Mouse (Mus musculus) lung, postnatal 0 days (tissue): ENCODE results near the gene Rasa2. TPM values are rescaled to one million over a fixed set of nuclear protein-coding genes. Genes with fewer than 3 reads are reported as not detected.

ENCODE experiments used
- ATAC-seq: fragments of 200-750 bp; cut with Nextera tagmentation; 2 replicates; pipeline ENCODE4 v1.8.0; 2017; ENCODE audit warnings: moderate library complexity
- DNase-seq: peaks from one replicate; pipeline ENCODE4 v3.0.0-alpha.2; 2016; ENCODE audit warnings: low spot score
- H3K27ac ChIP-seq: fragments of 300-500 bp; sonication (generic); 2 replicates; pipeline ENCODE4 v1.5.1; 2014; ENCODE audit warnings: antibody characterized with exemption, mild to moderate bottlenecking, low read length, mixed read lengths
- H3K27me3 ChIP-seq: fragments of 300-500 bp; sonication (generic); replicated peaks from 2 replicates; pipeline ENCODE4 v1.6.1; 2014; ENCODE audit warnings: low read length, mixed read lengths; ENCODE audit not compliant: insufficient read depth
- H3K36me3 ChIP-seq: fragments of 300-500 bp; sonication (generic); 2 replicates; pipeline ENCODE4 v1.6.1; 2014; ENCODE audit warnings: low read length, mixed read lengths; ENCODE audit not compliant: insufficient read depth
- H3K4me1 ChIP-seq: fragments of 300-500 bp; sonication (generic); 2 replicates; pipeline ENCODE4 v1.6.1; 2014; ENCODE audit warnings: antibody characterized with exemption, low read depth, low read length, mixed read lengths; ENCODE audit not compliant: insufficient read depth
- H3K4me2 ChIP-seq: fragments of 300-500 bp; sonication (generic); replicated peaks from 2 replicates; pipeline ENCODE4 v1.6.1; 2014; ENCODE audit warnings: low read depth, mild to moderate bottlenecking, low read length, moderate library complexity, mixed read lengths
- H3K4me3 ChIP-seq: fragments of 300-500 bp; sonication (generic); 2 replicates; pipeline ENCODE4 v1.5.1; 2014; ENCODE audit warnings: low read depth, low read length
- H3K9ac ChIP-seq: fragments of 300-500 bp; sonication (generic); replicated peaks from 2 replicates; pipeline ENCODE4 v1.6.1; 2014; ENCODE audit warnings: low read depth, mild to moderate bottlenecking
- H3K9me3 ChIP-seq: fragments of 300-500 bp; sonication (generic); 2 replicates; pipeline ENCODE4 v1.6.1; 2016; ENCODE audit warnings: low read length, mixed read lengths
- CTCF ChIP-seq: IDR thresholded peaks from 2 replicates; pipeline ENCODE4 v1.5.1; 2016; ENCODE audit warnings: antibody characterized with exemption, mild to moderate bottlenecking
- EP300 ChIP-seq: IDR thresholded peaks from 2 replicates; pipeline ENCODE4 v1.6.1; 2016; ENCODE audit warnings: antibody characterized with exemption, mild to moderate bottlenecking, control low read depth
- WGBS: fragments of 180-500 bp; shearing (Covaris S2); extraction: QIAGEN DNeasy Blood & Tissue Kit; methylation state at CpG from one replicate; pipeline ENCODE4 v1.1.7; 2014; 5-methylcytosine and 5-hydroxymethylcytosine counted together
- polyA plus RNA-seq: library from polyadenylated mRNA; unstranded; fragments of >200 nt; fragmentation: Nextera tagmentation; extraction: Ambion mirVana; gene quantifications from 2 replicates; pipeline ENCODE4 v1.2.1, GENCODE M21; 2015

Rasa2 gene
- polyA plus RNA-seq, 1 experiment from 2014 or later = 12.3 TPM

DNA sequence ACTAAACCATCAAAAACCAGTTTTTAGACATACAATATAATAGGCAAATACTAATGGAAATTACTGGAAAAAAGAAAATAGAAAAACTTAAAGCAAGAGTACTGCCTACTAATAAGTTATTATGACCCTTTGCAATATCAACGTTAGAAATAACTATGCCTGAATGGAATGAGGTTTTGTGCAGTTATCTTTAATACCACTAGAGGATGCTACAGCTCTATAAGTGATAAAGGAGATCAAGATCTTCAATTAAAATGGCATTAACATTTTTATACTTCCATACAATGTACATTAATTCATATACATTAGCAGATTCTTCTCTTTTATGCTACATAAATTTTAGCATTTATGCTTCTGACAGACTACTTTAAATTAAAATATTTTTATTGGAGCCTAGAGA lies 58.2 kb downstream of the Rasa2 start:
- H3K4me1 ChIP-seq = no peaks in the 10 kb centered on the region
- H3K4me2 ChIP-seq = no peak overlapping the region
- ATAC-seq (no peak), DNase-seq (peak; percentile 65)
- no peak overlapping the region for H3K27ac ChIP-seq
- no peaks in the 10 kb centered on the region for H3K27me3 ChIP-seq
- WGBS = 0% methylated on average over 1 of the region's 1 CpGs
- H3K36me3 ChIP-seq = peaks cover 11% of the 10 kb centered on the region
- no peak overlapping the region for H3K9ac ChIP-seq
- H3K9me3 ChIP-seq = no peaks in the 10 kb centered on the region
- no peak overlapping the region for H3K4me3 ChIP-seq
- no peak for TF ChIP-seq EP300
- peak; percentile 91 for TF ChIP-seq CTCF

DNA sequence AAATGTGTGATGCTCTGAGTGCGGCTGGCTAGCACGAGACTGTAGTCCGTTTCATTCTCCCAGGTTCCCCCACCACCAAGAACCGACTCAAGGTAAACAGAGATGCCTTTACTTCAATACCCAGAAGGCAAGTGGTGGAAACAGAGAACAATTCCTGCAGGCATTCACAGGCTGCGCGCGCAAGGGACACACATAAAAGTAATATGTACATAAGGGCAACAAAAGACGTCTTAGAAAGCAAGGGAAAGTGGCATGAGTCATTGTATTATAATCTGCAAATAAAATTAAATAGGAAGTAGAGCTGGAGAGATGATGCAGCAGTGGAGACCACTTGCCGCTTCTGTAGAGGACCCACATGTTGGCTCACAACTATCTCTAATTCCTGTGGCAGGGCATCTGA lies 58.7 kb downstream of the Rasa2 start:
- Histone ChIP-seq H3K4me1 (no peaks in the 10 kb centered on the region), H3K9me3 (no peaks in the 10 kb centered on the region), H3K9ac (no peak overlapping the region), H3K36me3 (peaks cover 11% of the 10 kb centered on the region), H3K27ac (no peak overlapping the region), H3K4me2 (no peak overlapping the region), H3K27me3 (no peaks in the 10 kb centered on the region), H3K4me3 (no peak overlapping the region)
- DNase-seq = no peak
- no peak for ATAC-seq
- 82% methylated on average over 9 of the region's 9 CpGs for WGBS
- TF ChIP-seq EP300 = no peak
- no peak for TF ChIP-seq CTCF

DNA sequence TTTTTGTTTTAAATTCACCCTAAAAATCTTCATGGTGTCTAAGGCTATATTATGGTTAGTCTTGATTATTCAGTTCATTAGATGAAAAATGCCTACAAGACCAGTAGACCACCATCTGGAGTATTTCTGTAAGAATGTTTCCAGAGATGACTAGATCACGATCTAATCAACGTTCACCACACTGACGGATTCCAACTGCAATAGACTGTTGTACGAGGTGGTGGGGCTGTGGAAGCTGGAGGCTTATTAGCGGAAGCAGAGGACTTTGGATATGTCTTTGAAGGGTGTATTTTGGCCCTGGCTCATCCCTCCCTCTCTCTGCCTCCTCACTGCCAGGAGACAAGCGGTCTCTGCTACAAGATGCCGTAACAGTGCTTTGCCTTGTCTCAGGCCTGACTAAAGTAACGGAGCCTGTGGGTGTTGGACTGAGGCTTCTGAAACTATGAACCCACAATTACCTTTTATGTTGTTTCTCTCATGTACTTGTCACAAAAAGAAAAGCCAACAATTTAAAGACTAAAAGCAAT lies 64.9 kb downstream of the Rasa2 start:
- no peak overlapping the region for H3K4me2 ChIP-seq
- no peaks in the 10 kb centered on the region for H3K27me3 ChIP-seq
- H3K4me3 ChIP-seq = no peak overlapping the region
- 77% methylated on average over 8 of the region's 8 CpGs for whole genome bisulfite sequencing
- ATAC-seq (no peak), DNase-seq (no peak)
- H3K4me1 ChIP-seq = no peaks in the 10 kb centered on the region
- H3K27ac ChIP-seq = no peak overlapping the region
- TF ChIP-seq EP300 (no peak), CTCF (no peak)
- no peaks in the 10 kb centered on the region for H3K9me3 ChIP-seq
- H3K36me3 ChIP-seq = peaks cover 13% of the 10 kb centered on the region
- no peak overlapping the region for H3K9ac ChIP-seq

DNA sequence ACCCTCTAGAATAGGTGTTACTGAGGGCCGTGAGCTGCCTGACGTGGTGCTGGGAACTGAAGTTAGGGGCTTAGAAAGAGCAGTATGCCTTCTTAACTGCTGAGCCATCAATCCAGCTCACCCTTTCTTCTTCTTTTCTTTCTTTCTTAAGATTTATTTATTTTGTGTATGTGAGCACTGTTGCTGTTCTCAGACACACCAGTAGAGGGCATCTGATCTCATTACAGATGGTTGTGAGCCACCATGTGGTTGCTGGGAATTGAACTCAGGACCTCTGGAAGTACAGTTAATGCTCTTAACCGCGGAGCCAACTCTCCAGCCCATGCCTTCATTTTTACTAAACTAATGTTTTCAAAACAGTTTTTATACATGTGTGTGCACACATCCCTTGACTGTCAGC lies 67.9 kb downstream of the Rasa2 start:
- WGBS = 95% methylated on average over 4 of the region's 4 CpGs
- ATAC-seq = no peak
- no peak overlapping the region for H3K27ac ChIP-seq
- H3K27me3 ChIP-seq = no peaks in the 10 kb centered on the region
- DNase-seq = no peak
- no peak overlapping the region for H3K9ac ChIP-seq
- peaks cover 23% of the 10 kb centered on the region; the same call in 1 of the 2 replicates for H3K36me3 ChIP-seq
- H3K4me3 ChIP-seq = no peak overlapping the region
- no peak overlapping the region for H3K4me2 ChIP-seq
- H3K9me3 ChIP-seq = no peaks in the 10 kb centered on the region
- no peak for TF ChIP-seq CTCF
- no peak for TF ChIP-seq EP300
- no peaks in the 10 kb centered on the region for H3K4me1 ChIP-seq

DNA sequence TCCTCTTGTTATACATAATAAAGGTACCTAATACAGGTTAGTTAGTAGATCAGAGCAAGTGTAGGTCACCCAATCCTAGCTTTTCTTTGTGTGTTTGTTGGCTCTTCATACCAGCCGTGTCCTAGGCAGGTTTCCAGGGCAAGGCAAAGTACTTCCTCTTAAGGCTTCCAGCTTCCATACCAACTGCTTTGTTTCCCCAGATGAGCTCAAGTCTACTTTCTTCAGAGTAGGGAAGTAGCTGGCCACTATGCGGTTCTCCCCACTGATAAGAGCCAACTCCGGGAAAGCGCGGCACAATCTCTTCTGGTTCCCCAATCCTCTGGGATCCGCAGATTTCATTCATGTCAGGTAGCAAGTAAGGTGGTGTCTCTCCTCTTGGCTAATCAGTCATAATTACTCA lies 72.3 kb downstream of the Rasa2 start:
- no peak overlapping the region for H3K27ac ChIP-seq
- DNase-seq = no peak

DNA sequence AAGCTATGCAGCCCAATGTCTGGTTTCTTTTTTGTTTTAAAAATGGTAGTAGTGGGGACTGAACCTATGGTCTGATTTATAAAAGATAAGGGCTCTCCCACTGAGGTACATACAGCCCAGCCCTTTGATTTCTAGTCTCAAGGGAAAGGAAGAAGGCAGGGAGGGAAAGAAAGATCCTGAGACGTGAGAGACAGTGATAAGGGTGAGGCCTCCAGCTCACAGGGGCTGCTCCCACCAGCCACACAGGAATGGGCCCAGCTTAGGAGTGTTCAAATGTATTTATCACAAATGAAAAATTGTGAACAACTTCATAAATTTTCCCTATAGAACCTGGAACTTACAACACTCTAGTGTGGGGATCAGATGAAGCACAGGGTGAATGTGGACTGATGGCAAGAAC lies 72.8 kb downstream of the Rasa2 start:
- WGBS = 73% methylated on average over 1 of the region's 1 CpGs
- TF ChIP-seq EP300 (no peak), CTCF (no peak)
- H3K9ac ChIP-seq = no peak overlapping the region
- H3K27me3 ChIP-seq = no peaks in the 10 kb centered on the region
- H3K4me1 ChIP-seq = no peaks in the 10 kb centered on the region
- ATAC-seq (no peak), DNase-seq (no peak)
- H3K9me3 ChIP-seq = no peaks in the 10 kb centered on the region
- H3K27ac ChIP-seq = no peak overlapping the region
- H3K4me3 ChIP-seq = no peak overlapping the region
- peaks cover 24% of the 10 kb centered on the region; the same call in 1 of the 2 replicates for H3K36me3 ChIP-seq
- H3K4me2 ChIP-seq = no peak overlapping the region

More for the DNA sequence above, 72.3 kb downstream of the Rasa2 start:
- Histone ChIP-seq H3K4me3 (no peak overlapping the region), H3K4me2 (no peak overlapping the region), H3K9ac (no peak overlapping the region), H3K27me3 (no peaks in the 10 kb centered on the region), H3K36me3 (peaks cover 24% of the 10 kb centered on the region; the same call in 1 of the 2 replicates), H3K4me1 (no peaks in the 10 kb centered on the region), H3K9me3 (no peaks in the 10 kb centered on the region)
- TF ChIP-seq EP300 (no peak), CTCF (no peak)
- no peak for ATAC-seq
- WGBS = 85% methylated on average over 6 of the region's 6 CpGs

DNA sequence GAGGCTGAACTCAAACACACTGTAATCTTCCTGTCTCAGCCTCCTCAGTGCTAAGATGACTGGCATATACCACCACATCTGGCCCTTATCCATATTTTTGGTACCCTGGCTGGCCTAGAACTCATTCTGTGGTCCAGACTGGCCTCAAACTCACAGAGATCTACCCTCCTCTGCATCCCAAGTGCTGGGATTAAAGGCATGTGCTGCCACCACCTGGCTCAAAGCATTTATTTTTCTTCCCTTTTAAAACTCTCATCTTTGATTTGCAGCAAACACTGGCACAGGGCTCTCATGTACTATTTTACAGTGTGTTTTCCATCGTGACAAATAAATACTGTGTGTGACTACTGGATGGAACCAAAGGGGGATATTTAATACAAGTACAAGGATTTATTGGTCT lies 77.3 kb downstream of the Rasa2 start:
- Histone ChIP-seq H3K9ac (no peak overlapping the region), H3K4me2 (no peak overlapping the region), H3K36me3 (peaks cover 19% of the 10 kb centered on the region; the same call in 1 of the 2 replicates), H3K4me1 (no peaks in the 10 kb centered on the region), H3K27ac (no peak overlapping the region), H3K4me3 (no peak overlapping the region), H3K9me3 (no peaks in the 10 kb centered on the region), H3K27me3 (no peaks in the 10 kb centered on the region)
- ATAC-seq (no peak), DNase-seq (no peak)
- TF ChIP-seq CTCF (peak; percentile 50), EP300 (no peak)
- 87% methylated on average over 1 of the region's 1 CpGs for WGBS
